Mouse (Mus musculus) cerebellum, adult 9-10 months (tissue): ENCODE results near the gene Gm9918.

Experiments used
- DNase-seq: peaks from one replicate; pipeline ENCODE4 v3.0.0; 2022

Gene Gm9918

GRCm38 (mm10) chr15:102279092-102279782 lies 8.9 kb downstream of the Gm9918 start, which contains the start of gene Mfsd5:
Gene Mfsd5, plus strand, starts transcription at chr15:102279454.
- peak; percentile 85 for DNase-seq

- DNase-seq = peak; percentile 48
Observed at GRCm38 (mm10) chr15:102279783-102280520, 9.6 kb downstream of the Gm9918 start.

DNA sequence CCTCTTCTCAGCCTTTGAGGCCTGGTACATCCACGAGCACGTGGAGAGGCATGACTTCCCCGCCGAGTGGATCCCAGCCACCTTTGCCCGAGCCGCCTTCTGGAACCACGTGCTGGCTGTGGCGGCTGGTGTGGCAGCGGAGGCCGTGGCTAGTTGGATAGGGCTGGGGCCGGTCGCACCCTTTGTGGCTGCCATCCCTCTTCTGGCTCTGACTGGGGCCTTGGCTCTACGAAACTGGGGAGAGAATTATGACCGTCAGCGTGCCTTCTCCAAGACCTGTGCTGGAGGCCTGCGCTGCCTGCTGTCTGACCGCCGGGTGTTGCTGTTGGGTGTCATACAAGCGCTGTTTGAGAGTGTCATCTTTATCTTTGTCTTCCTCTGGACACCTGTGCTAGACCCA lies 10.3 kb downstream of the Gm9918 start:
- no peak for DNase-seq

DNA sequence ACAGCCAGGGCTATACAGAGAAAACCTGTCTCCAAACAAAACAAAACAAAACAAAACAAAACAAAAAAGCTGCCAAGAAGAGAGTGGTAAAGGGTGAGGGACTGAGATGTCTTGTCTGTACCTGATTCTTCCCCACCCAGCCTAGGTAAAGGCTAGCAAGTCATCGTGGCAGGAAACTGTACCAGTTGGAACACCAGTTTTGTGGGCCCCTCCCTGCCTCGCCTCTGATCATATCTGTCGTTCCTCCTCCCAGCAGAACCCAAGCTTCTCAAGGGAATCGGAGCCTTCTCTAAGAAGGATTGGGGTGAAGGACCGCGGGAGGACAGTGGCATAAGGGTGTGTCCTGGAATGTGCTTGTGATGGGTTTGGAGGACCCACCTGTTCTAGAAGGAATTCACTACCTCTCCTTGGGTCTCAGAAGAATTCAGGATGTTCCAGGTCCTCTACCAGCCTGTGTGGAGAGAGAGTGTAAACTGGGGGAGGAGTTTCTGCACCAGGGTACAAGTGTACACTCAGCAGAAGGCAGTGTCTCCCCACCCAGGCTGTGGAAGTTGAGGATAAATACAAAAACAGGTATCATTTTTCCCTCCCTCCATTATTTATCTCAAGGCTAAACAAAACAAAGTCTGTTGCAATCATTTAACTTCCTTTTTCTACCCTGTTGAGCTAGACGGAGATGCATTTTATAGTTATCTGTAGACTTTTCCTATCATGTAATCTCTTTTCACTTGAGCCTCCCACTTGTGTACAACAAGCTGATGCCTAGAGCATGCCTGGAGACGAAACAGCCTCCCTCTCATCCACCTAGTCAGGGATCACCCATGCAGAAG lies 12.3 kb downstream of the Gm9918 start:
- DNase-seq = no peak

- no peak for DNase-seq
Observed at GRCm38 (mm10) chr15:102283648-102284047, 13.3 kb downstream of the Gm9918 start.

GRCm38 (mm10) chr15:102287395-102287794 lies 17.0 kb downstream of the Gm9918 start:
- no peak for DNase-seq

- DNase-seq = peak; percentile 93
Observed at GRCm38 (mm10) chr15:102295633-102296367, 25.4 kb downstream of the Gm9918 start, which contains the start of gene Espl1. Gene Espl1, plus strand, starts transcription at chr15:102296266.

GRCm38 (mm10) chr15:102296368-102297006 lies 26.1 kb downstream of the Gm9918 start:
- DNase-seq = no peak

- DNase-seq = no peak
Observed at GRCm38 (mm10) chr15:102302542-102302941, 32.2 kb downstream of the Gm9918 start.

DNA sequence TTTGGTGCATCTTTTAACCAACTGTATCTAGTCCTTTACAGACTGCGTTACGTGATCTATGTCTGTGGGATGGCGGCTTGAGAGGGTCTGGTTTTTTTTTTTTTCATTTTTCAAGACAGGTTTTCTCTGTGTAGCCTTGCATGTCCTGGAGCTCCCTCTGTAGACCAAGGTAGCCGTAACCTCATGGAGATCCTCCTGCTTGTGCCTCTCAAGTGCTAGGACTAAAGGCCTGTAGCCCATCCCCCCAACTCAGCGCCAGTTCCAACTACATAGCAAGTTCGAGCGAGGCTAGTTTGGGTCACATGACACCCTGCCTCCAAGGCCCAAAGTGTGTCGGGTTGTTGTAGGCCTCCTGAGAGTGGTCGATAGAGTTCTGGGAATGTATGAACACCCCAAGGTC lies 38.4 kb downstream of the Gm9918 start:
- DNase-seq = no peak

GRCm38 (mm10) chr15:102310074-102310845 lies 39.9 kb downstream of the Gm9918 start:
- no peak for DNase-seq

GRCm38 (mm10) chr15:102311489-102311888 lies 41.1 kb downstream of the Gm9918 start:
- DNase-seq = no peak

DNA sequence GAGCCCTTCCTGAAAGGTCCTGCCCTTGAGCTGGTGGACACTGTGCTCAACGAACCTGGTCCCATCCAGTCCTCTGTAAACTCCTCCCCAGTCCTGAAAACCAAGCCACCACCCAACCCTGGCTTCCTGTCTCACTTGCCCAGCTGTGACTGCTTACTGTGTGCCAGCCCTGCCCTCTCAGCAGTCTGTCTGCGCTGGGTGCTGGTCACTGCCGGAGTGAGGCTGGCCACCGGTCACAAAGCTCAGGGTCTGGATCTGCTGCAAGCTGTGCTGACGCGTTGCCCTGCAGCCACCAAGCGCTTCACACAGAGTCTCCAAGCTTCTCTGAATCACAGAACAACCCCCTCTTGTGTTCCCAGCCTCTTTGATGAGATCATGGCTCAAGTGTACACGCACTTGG lies 44.9 kb downstream of the Gm9918 start:
- no peak for DNase-seq

- peak; percentile 67 for DNase-seq
Observed at GRCm38 (mm10) chr15:102316263-102316662, 45.9 kb downstream of the Gm9918 start.
